Mouse (Mus musculus): ENCODE data around the gene Plpp2. TPM values are rescaled to one million over a fixed set of nuclear protein-coding genes. Genes with fewer than 3 reads are reported as not detected.

Gene Plpp2
- polyA plus RNA-seq (2012; rRNA removed; ENCODE audit: low replicate concordance) = 24.3 and 42.8 TPM in 2 replicates

GRCm38 (mm10) chr10:79533126-79533911 lies at the start of gene Plpp2:
Gene Plpp2 (minus strand): TSS chr10:79533796.

GRCm38 (mm10) chr10:79554330-79555237 lies 21.0 kb upstream of the Plpp2 start, which contains the start of gene Mier2:
Gene Mier2 (minus strand): TSS chr10:79555199.

Other genes starting within 250 kb of the Plpp2 start
- not detected in 2 replicates for gene Vmn2r82, start 177.3 kb downstream of the Plpp2 start, polyA plus RNA-seq (2012; rRNA removed; ENCODE audit: low replicate concordance)
- not detected in 2 replicates for gene Vmn2r83, start 65.1 kb downstream of the Plpp2 start, polyA plus RNA-seq (2012; rRNA removed; ENCODE audit: low replicate concordance)
- 50.2 and 106 TPM in 2 replicates for gene Mier2, start 21.4 kb upstream of the Plpp2 start, polyA plus RNA-seq (2012; rRNA removed; ENCODE audit: low replicate concordance)
- gene Theg, start 53.5 kb upstream of the Plpp2 start, polyA plus RNA-seq (2012; rRNA removed; ENCODE audit: low replicate concordance) = not detected in 2 replicates
- gene C2cd4c, start 80.2 kb upstream of the Plpp2 start, polyA plus RNA-seq (2012; rRNA removed; ENCODE audit: low replicate concordance) = 0.11 and 0.67 TPM in 2 replicates
- 11.9 and 35.3 TPM in 2 replicates for gene Shc2, start 104.1 kb upstream of the Plpp2 start, polyA plus RNA-seq (2012; rRNA removed; ENCODE audit: low replicate concordance)
- not detected in 2 replicates for gene Odf3l2, start 111.9 kb upstream of the Plpp2 start, polyA plus RNA-seq (2012; rRNA removed; ENCODE audit: low replicate concordance)
- 0.35 and 0.63 TPM in 2 replicates for gene Madcam1, start 130.8 kb upstream of the Plpp2 start, polyA plus RNA-seq (2012; rRNA removed; ENCODE audit: low replicate concordance)
- gene Tpgs1, start 135.6 kb upstream of the Plpp2 start, polyA plus RNA-seq (2012; rRNA removed; ENCODE audit: low replicate concordance) = 53.3 and 65.9 TPM in 2 replicates
- 199 and 244 TPM in 2 replicates for gene Cdc34, start 148.4 kb upstream of the Plpp2 start, polyA plus RNA-seq (2012; rRNA removed; ENCODE audit: low replicate concordance)
- 0.96 and 1.0 TPM in 2 replicates for gene Gzmm, start 155.2 kb upstream of the Plpp2 start, polyA plus RNA-seq (2012; rRNA removed; ENCODE audit: low replicate concordance)
- 629 and 760 TPM in 2 replicates for gene Bsg, start 170.7 kb upstream of the Plpp2 start, polyA plus RNA-seq (2012; rRNA removed; ENCODE audit: low replicate concordance)
- 2.0 and 3.2 TPM in 2 replicates for gene Hcn2, start 182.8 kb upstream of the Plpp2 start, polyA plus RNA-seq (2012; rRNA removed; ENCODE audit: low replicate concordance)
- 53.4 and 66.9 TPM in 2 replicates for gene Polrmt, start 212.8 kb upstream of the Plpp2 start, polyA plus RNA-seq (2012; rRNA removed; ENCODE audit: low replicate concordance)
- 0.26 TPM in 1 of 2 replicates, not detected in the other for gene Fgf22, start 221.3 kb upstream of the Plpp2 start, polyA plus RNA-seq (2012; rRNA removed; ENCODE audit: low replicate concordance)
- gene Rnf126, start 233.2 kb upstream of the Plpp2 start, polyA plus RNA-seq (2012; rRNA removed; ENCODE audit: low replicate concordance) = 70.2 and 152 TPM in 2 replicates
- 48.7 and 48.9 TPM in 2 replicates for gene Fstl3, start 243.5 kb upstream of the Plpp2 start, polyA plus RNA-seq (2012; rRNA removed; ENCODE audit: low replicate concordance)

All from subcutaneous adipose tissue, adult 2 months (tissue).